8 mouse cellular contexts compared by ENCODE assay signal in the genomic region with DNA sequence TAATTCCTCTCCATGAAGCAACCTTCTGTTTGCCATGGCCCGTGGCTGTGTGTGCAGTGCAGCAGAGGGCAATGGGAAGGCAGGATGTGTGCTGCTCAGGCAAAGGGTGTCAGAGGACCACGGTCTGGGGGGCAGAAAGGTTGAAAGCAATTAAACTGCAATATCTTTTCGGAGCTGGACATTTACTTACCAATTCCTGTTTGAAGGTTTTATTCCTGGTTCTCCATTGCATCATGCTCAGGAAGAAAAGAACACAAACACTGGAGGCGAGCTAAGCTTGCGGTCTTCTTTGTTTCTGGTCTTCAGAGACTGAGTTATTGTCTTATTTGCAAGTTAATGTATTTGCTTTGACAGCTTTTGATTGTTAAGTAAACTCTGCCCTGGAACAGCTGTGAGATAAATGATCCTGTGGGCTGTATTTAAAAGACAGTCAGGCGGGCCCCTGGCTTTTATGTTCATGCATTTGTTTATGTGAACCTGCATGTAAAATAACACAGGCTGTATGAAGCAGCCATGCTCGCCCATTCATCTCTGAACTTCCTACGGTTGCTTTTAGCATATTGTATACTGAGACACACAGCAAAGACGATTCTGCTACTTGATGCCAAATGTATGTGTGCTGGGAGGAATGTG.
DNase-seq lines count a peak whose midpoint lies in the region; ATAC-seq and TF ChIP-seq lines count a peak whose summit lies in the region.

No protein-coding gene starts in this region.

- no peak for TF ChIP-seq CTCF in kidney, adult 2 months (conservative IDR thresholded peaks at IDR 0.05; ENCODE audit: insufficient read depth, insufficient read length, low read depth, low read length)
- no peak for TF ChIP-seq CTCF in forebrain, postnatal 0 days (IDR thresholded peaks at IDR 0.05; ENCODE audit: low read depth)

- no peak for TF ChIP-seq POLR2A in kidney, adult 2 months (IDR thresholded peaks at IDR 0.05; ENCODE audit: low read depth, low read length)

- no peak overlapping the region for H3K9ac ChIP-seq in forebrain, postnatal 0 days
- 0 out of 2 replicates have a peak overlapping the region, but pooled peaks have one; percentile 41 for H3K9ac ChIP-seq in midbrain, embryonic 16.5 days (ENCODE audit: low read depth, low read length)

- no peaks in the 10 kb centered on the region for H3K9me3 ChIP-seq in forebrain, postnatal 0 days (ENCODE audit: low read length)
- H3K9me3 ChIP-seq in midbrain, embryonic 16.5 days (replicated peaks; ENCODE audit: control insufficient read depth, low read length, poor library complexity, severe bottlenecking) = no peaks in the 10 kb centered on the region

- H3K27me3 ChIP-seq in kidney, adult 2 months (replicated peaks; ENCODE audit: control insufficient read depth, insufficient read depth, low read length) = no peaks in the 10 kb centered on the region
- no peaks in the 10 kb centered on the region for H3K27me3 ChIP-seq in forebrain, postnatal 0 days (ENCODE audit: insufficient read depth, low read length)
- no peaks in the 10 kb centered on the region for H3K27me3 ChIP-seq in midbrain, embryonic 16.5 days (ENCODE audit: control insufficient read depth, insufficient read depth, low read depth, low read length)

- peak; percentile 43; the same call in 1 of the 2 replicates for ATAC-seq in forebrain, postnatal 0 days
- 0 out of 2 replicates have a peak, but pooled peaks have one; percentile 59 for ATAC-seq in midbrain, embryonic 16.5 days

- WGBS in kidney, adult 2 months = 31% methylated on average over 9 of the region's 9 CpGs
- 15% methylated on average over 9 of the region's 9 CpGs for WGBS in forebrain, postnatal 0 days
- WGBS in midbrain, embryonic 16.5 days = 11% methylated on average over 9 of the region's 9 CpGs

- no peak overlapping the region for H3K4me3 ChIP-seq in kidney, adult 2 months (ENCODE audit: insufficient read depth, low read depth, low read length)
- H3K4me3 ChIP-seq in forebrain, postnatal 0 days (ENCODE audit: low read depth, low read length) = no peak overlapping the region
- H3K4me3 ChIP-seq in midbrain, embryonic 16.5 days (ENCODE audit: low read depth, low read length) = no peak overlapping the region

- H3K27ac ChIP-seq in kidney, adult 2 months (ENCODE audit: insufficient read depth, low read depth, low read length) = no peak overlapping the region
- H3K27ac ChIP-seq in forebrain, postnatal 0 days (ENCODE audit: low read depth, low read length) = peak overlapping the region; percentile 60
- peak overlapping the region; percentile 57; the same call in 1 of the 2 replicates for H3K27ac ChIP-seq in midbrain, embryonic 16.5 days (ENCODE audit: low read length)

- no peaks in the 10 kb centered on the region for H3K4me1 ChIP-seq in kidney, adult 2 months (ENCODE audit: control insufficient read depth, insufficient read depth, low read length)
- H3K4me1 ChIP-seq in forebrain, postnatal 0 days (ENCODE audit: insufficient read depth) = 0 out of 2 replicates have a peak, but pooled peaks cover 5% of the 10 kb centered on the region
- peaks cover 20% of the 10 kb centered on the region for H3K4me1 ChIP-seq in midbrain, embryonic 16.5 days (ENCODE audit: control insufficient read depth, insufficient read depth, low read length)

- H3K36me3 ChIP-seq in kidney, adult 2 months (ENCODE audit: control insufficient read depth, insufficient read depth, low read length) = no peaks in the 10 kb centered on the region
- H3K36me3 ChIP-seq in forebrain, postnatal 0 days (ENCODE audit: insufficient read depth) = no peaks in the 10 kb centered on the region
- no peaks in the 10 kb centered on the region for H3K36me3 ChIP-seq in midbrain, embryonic 16.5 days (ENCODE audit: control insufficient read depth, insufficient read depth, low read length)

- DNase-seq in kidney, adult 2 months = peak; percentile 1
- no peak for DNase-seq in kidney, adult 11 months
- DNase-seq in embryo, embryonic 10 days (ENCODE audit: low spot score) = peak; percentile 68
- DNase-seq in forebrain, postnatal 0 days = no peak
- DNase-seq in thymus, adult 18-20 months = no peak
- no peak for DNase-seq in layer of hippocampus, adult 11-12 months (ENCODE audit: low spot score)
- no peak for DNase-seq in gastrocnemius, postnatal 25 days

- no peak overlapping the region for H3K4me2 ChIP-seq in forebrain, postnatal 0 days (ENCODE audit: low read depth)
- 0 out of 2 replicates have a peak overlapping the region, but pooled peaks have one; percentile 14 for H3K4me2 ChIP-seq in midbrain, embryonic 16.5 days (ENCODE audit: low read length)

Comparison
In these comparisons a context has a peak if more than half of its experiments do, and no peak if none do; other contexts are left out.
1. DNase-seq: peak in kidney, adult 2 months (single experiment) and embryo, embryonic 10 days (single experiment); none in kidney, adult 11 months (single experiment), forebrain, postnatal 0 days (single experiment), thymus, adult 18-20 months (0 of 2), layer of hippocampus, adult 11-12 months (single experiment) and gastrocnemius, postnatal 25 days (single experiment).